Mouse (Mus musculus): Measurements from ENCODE around the gene Plscr2.

DNA sequence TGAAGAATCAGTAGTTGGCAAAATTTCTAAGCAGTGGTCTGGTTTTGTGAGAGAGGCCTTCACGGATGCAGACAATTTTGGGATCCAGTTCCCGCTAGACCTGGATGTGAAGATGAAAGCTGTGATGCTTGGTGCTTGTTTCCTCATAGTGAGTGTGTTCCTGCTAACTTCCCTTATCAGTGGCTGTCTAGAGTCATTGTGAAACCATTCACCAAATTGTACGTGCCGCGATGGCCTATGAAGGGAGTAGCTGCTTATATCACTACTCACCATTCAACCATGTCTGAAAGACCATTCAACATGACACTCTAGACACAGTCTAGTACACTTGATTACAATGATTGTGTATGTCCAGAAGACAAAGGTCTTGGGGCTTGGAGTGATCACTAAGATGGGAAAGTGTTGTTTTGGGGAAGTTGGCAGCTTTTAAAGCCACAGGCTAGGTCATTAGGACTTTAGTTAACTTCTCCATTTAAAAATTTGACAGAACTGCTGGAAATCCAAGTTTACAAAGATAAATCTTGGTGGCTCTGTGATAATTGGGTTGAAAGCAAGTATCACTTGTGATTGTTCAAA lies 5.5 kb upstream of the Plscr2 start:
- TF ChIP-seq CTCF (IDR thresholded peaks at IDR 0.05; ENCODE audit: extremely low read depth, insufficient read depth, insufficient read length, insufficient replicate concordance), result no peak
- TF ChIP-seq POLR2A (IDR thresholded peaks at IDR 0.05; ENCODE audit: low read depth, low read length), result no peak

Data from spleen, adult 2 months (tissue).